Mouse (Mus musculus): Measurements from ENCODE around the gene Fbxo21. TPM values are rescaled to one million over a fixed set of nuclear protein-coding genes. Genes with fewer than 3 reads are reported as not detected.
A peak's percentile ranks its signal among the peaks of the same experiment; 100 is the strongest.

Gene Fbxo21
- total and polyA plus RNA-seq, 3 experiments: 33.6 to 37.8 (median 34.1) TPM

GRCm38 (mm10) chr5:118048928-118049327 lies 72.4 kb downstream of the Fbxo21 start:
- intact Hi-C loops (cut with DNase I): no loop called here
- Histone ChIP-seq H3K27me3 (ENCODE audit: control insufficient read depth, insufficient read depth, low read length) (no peaks in the 10 kb centered on the region), H3K36me3 (ENCODE audit: control insufficient read depth, insufficient read depth, low read length) (no peaks in the 10 kb centered on the region), H3K9ac (ENCODE audit: low read depth, low read length) (no peak overlapping the region), H3K4me1 (ENCODE audit: control insufficient read depth, insufficient read depth, low read length) (no peaks in the 10 kb centered on the region), H3K27ac (no peak overlapping the region), H3K79me2 (replicated peaks; ENCODE audit: control insufficient read depth, insufficient read depth, low read length) (no peaks in the 10 kb centered on the region), H3K4me3 (no peak overlapping the region)
- no peak for DNase-seq
- 67% methylated on average over 5 of the region's 5 CpGs for WGBS
- TF ChIP-seq CTCF (IDR thresholded peaks at IDR 0.05): no peak
- no peak for TF ChIP-seq EP300 (IDR thresholded peaks at IDR 0.05; ENCODE audit: insufficient read depth, low read depth, low read length)
- TF ChIP-seq POLR2A (IDR thresholded peaks at IDR 0.05; ENCODE audit: insufficient read depth, low read depth, low read length): no peak

- no peak for DNase-seq
- no peak overlapping the region for H3K27ac ChIP-seq
- no peak overlapping the region for H3K4me3 ChIP-seq
- WGBS: 64% methylated on average over 4 of the region's 4 CpGs
- H3K9ac ChIP-seq (ENCODE audit: low read depth, low read length): no peak overlapping the region
- H3K36me3 ChIP-seq (ENCODE audit: control insufficient read depth, insufficient read depth, low read length): no peaks in the 10 kb centered on the region
- H3K79me2 ChIP-seq (replicated peaks; ENCODE audit: control insufficient read depth, insufficient read depth, low read length): no peaks in the 10 kb centered on the region
- intact Hi-C loops (cut with DNase I): no loop called here
- no peaks in the 10 kb centered on the region for H3K27me3 ChIP-seq (ENCODE audit: control insufficient read depth, insufficient read depth, low read length)
- TF ChIP-seq EP300 (IDR thresholded peaks at IDR 0.05; ENCODE audit: insufficient read depth, low read depth, low read length) (no peak), POLR2A (IDR thresholded peaks at IDR 0.05; ENCODE audit: insufficient read depth, low read depth, low read length) (no peak), CTCF (IDR thresholded peaks at IDR 0.05) (no peak)
- no peaks in the 10 kb centered on the region for H3K4me1 ChIP-seq (ENCODE audit: control insufficient read depth, insufficient read depth, low read length)
These were observed 74.2 kb downstream of the Fbxo21 start for GRCm38 (mm10) chr5:118050743-118051142.

- H3K27me3 ChIP-seq (ENCODE audit: control insufficient read depth, insufficient read depth, low read length): no peaks in the 10 kb centered on the region
- TF ChIP-seq POLR2A (IDR thresholded peaks at IDR 0.05; ENCODE audit: insufficient read depth, low read depth, low read length) (no peak), CTCF (IDR thresholded peaks at IDR 0.05) (no peak), EP300 (IDR thresholded peaks at IDR 0.05; ENCODE audit: insufficient read depth, low read depth, low read length) (0 out of 2 replicates have a peak, but pooled peaks have one; percentile 36)
- H3K9ac ChIP-seq (ENCODE audit: low read depth, low read length): no peak overlapping the region
- H3K79me2 ChIP-seq (replicated peaks; ENCODE audit: control insufficient read depth, insufficient read depth, low read length): no peaks in the 10 kb centered on the region
- peak; percentile 53 to 60 for DNase-seq
- 53% methylated on average over 8 of the region's 8 CpGs for WGBS
- no peak overlapping the region for H3K4me3 ChIP-seq
- H3K27ac ChIP-seq: peak overlapping the region; percentile 28; the same call in 1 of the 2 replicates
- intact Hi-C loops (cut with DNase I): no loop called here
- H3K36me3 ChIP-seq (ENCODE audit: control insufficient read depth, insufficient read depth, low read length): no peaks in the 10 kb centered on the region
- no peaks in the 10 kb centered on the region for H3K4me1 ChIP-seq (ENCODE audit: control insufficient read depth, insufficient read depth, low read length)
These were observed 75.6 kb downstream of the Fbxo21 start for GRCm38 (mm10) chr5:118051981-118052662.

- no peak for DNase-seq
- Histone ChIP-seq H3K79me2 (replicated peaks; ENCODE audit: control insufficient read depth, insufficient read depth, low read length) (no peaks in the 10 kb centered on the region), H3K4me1 (ENCODE audit: control insufficient read depth, insufficient read depth, low read length) (peaks cover 2% of the 10 kb centered on the region; the same call in 1 of the 2 replicates), H3K27ac (no peak overlapping the region), H3K36me3 (ENCODE audit: control insufficient read depth, insufficient read depth, low read length) (no peaks in the 10 kb centered on the region), H3K27me3 (ENCODE audit: control insufficient read depth, insufficient read depth, low read length) (no peaks in the 10 kb centered on the region), H3K9ac (ENCODE audit: low read depth, low read length) (no peak overlapping the region), H3K4me3 (no peak overlapping the region)
- TF ChIP-seq CTCF (IDR thresholded peaks at IDR 0.05) (no peak), EP300 (IDR thresholded peaks at IDR 0.05; ENCODE audit: insufficient read depth, low read depth, low read length) (no peak), POLR2A (IDR thresholded peaks at IDR 0.05; ENCODE audit: insufficient read depth, low read depth, low read length) (no peak)
- intact Hi-C loops (cut with DNase I): no loop called here
- WGBS: 89% methylated on average over 2 of the region's 2 CpGs
These were observed 76.7 kb downstream of the Fbxo21 start for GRCm38 (mm10) chr5:118053205-118053604.

GRCm38 (mm10) chr5:118057508-118058111 lies 81.1 kb downstream of the Fbxo21 start:
- no peaks in the 10 kb centered on the region for H3K27me3 ChIP-seq (ENCODE audit: control insufficient read depth, insufficient read depth, low read length)
- peak overlapping the region; percentile 83 for H3K27ac ChIP-seq
- DNase-seq: peak; percentile 50 to 81
- no peak overlapping the region for H3K4me3 ChIP-seq
- TF ChIP-seq EP300 (IDR thresholded peaks at IDR 0.05; ENCODE audit: insufficient read depth, low read depth, low read length) (no peak), CTCF (IDR thresholded peaks at IDR 0.05) (no peak), POLR2A (IDR thresholded peaks at IDR 0.05; ENCODE audit: insufficient read depth, low read depth, low read length) (no peak)
- H3K36me3 ChIP-seq (ENCODE audit: control insufficient read depth, insufficient read depth, low read length): no peaks in the 10 kb centered on the region
- intact Hi-C loops (cut with DNase I): no loop called here
- H3K79me2 ChIP-seq (replicated peaks; ENCODE audit: control insufficient read depth, insufficient read depth, low read length): no peaks in the 10 kb centered on the region
- peaks cover 3% of the 10 kb centered on the region; the same call in 1 of the 2 replicates for H3K4me1 ChIP-seq (ENCODE audit: control insufficient read depth, insufficient read depth, low read length)
- H3K9ac ChIP-seq (ENCODE audit: low read depth, low read length): peak overlapping the region; percentile 36
- 30% methylated on average over 8 of the region's 8 CpGs for WGBS

GRCm38 (mm10) chr5:118058858-118059257 lies 82.3 kb downstream of the Fbxo21 start:
- Histone ChIP-seq H3K4me3 (no peak overlapping the region), H3K36me3 (ENCODE audit: control insufficient read depth, insufficient read depth, low read length) (no peaks in the 10 kb centered on the region), H3K27me3 (ENCODE audit: control insufficient read depth, insufficient read depth, low read length) (no peaks in the 10 kb centered on the region), H3K9ac (ENCODE audit: low read depth, low read length) (no peak overlapping the region), H3K27ac (peak overlapping the region; percentile 83), H3K79me2 (replicated peaks; ENCODE audit: control insufficient read depth, insufficient read depth, low read length) (no peaks in the 10 kb centered on the region), H3K4me1 (ENCODE audit: control insufficient read depth, insufficient read depth, low read length) (peaks cover 3% of the 10 kb centered on the region; the same call in 1 of the 2 replicates)
- intact Hi-C loops (cut with DNase I): no loop called here
- 53% methylated on average over 10 of the region's 10 CpGs for WGBS
- DNase-seq: peak; percentile 49 to 72
- TF ChIP-seq CTCF (IDR thresholded peaks at IDR 0.05) (no peak), EP300 (IDR thresholded peaks at IDR 0.05; ENCODE audit: insufficient read depth, low read depth, low read length) (peak; percentile 63; the same call in 1 of the 2 replicates), POLR2A (IDR thresholded peaks at IDR 0.05; ENCODE audit: insufficient read depth, low read depth, low read length) (no peak)
